Mouse (Mus musculus) left cerebral cortex, adult 2 months (tissue): ENCODE data around the gene Pygl. TPM values are rescaled to one million over a fixed set of nuclear protein-coding genes. Genes with fewer than 3 reads are reported as not detected.
A peak's percentile ranks its signal among the peaks of the same experiment; 100 is the strongest.
"Not testable (repeated sequence)": the region's sequence is repeated elsewhere in the genome, so short reads cannot be mapped to it uniquely, and the experiment has no call there.

ENCODE experiments used
- DNase-seq, 2 experiments: peaks; one replicate each; pipeline ENCODE4 v3.0.0; 2021 to 2022; ENCODE audit warnings: low spot score in 2 of 2, mixed read lengths in 1 of 2; ENCODE audit errors: extremely low spot score in 1 of 2
- H3K27ac ChIP-seq: fragments of 200-600 bp; 2 replicates; pipeline ENCODE4 v1.8.1; 2022
- H3K4me3 ChIP-seq: fragments of 200-600 bp; 2 replicates; pipeline ENCODE4 v1.8.1; 2022
- CTCF ChIP-seq: fragments of 200-600 bp; IDR thresholded peaks from 2 replicates; pipeline ENCODE4 v1.8.1; 2022; ENCODE audit warnings: antibody characterized with exemption, mild to moderate bottlenecking, moderate library complexity
- intact Hi-C: fragments of 180-260 bp; cut with DNase I; formaldehyde crosslinking; loops from one replicate; pipeline ENCODE4 v1.15.1; 2025
- total RNA-seq, 2 experiments: library from RNA; stranded (reverse); gene quantifications; 2 replicates each; pipeline ENCODE4 v1.2.3; 2021

The Pygl gene
- total RNA-seq, 2 experiments from 2014 or later: 3.6 to 3.8 TPM

GRCm38 (mm10) chr12:70145586-70145985, 85.7 kb downstream of the Pygl start:
- intact Hi-C loops: loop anchor here (5.0 kb wide), 3 partner anchors 33 to 158 kb away; partner anchors contain the start of genes Nin and Sav1
- Histone ChIP-seq H3K27ac (no peak overlapping the region), H3K4me3 (no peak overlapping the region)
- no peak for DNase-seq
- TF ChIP-seq CTCF: no peak

- peak; percentile 34 to 35 for DNase-seq
- intact Hi-C loops: loop anchor here (5.0 kb wide), 3 partner anchors 33 to 158 kb away; partner anchors contain the start of genes Nin and Sav1
- no peak overlapping the region for H3K27ac ChIP-seq
- H3K4me3 ChIP-seq: no peak overlapping the region
- peak; percentile 74 for TF ChIP-seq CTCF
Measured at GRCm38 (mm10) chr12:70144637-70145448, 86.4 kb downstream of the Pygl start.

GRCm38 (mm10) chr12:70144106-70144587, 87.1 kb downstream of the Pygl start:
- H3K4me3 ChIP-seq, intact Hi-C loops, DNase-seq, H3K27ac ChIP-seq: not testable (repeated sequence)

GRCm38 (mm10) chr12:70140993-70141576, 90.2 kb downstream of the Pygl start:
- intact Hi-C loops: no loop called here

More at GRCm38 (mm10) chr12:70140993-70141576, 90.2 kb downstream of the Pygl start:
- Histone ChIP-seq H3K4me3 (no peak overlapping the region), H3K27ac (no peak overlapping the region)
- no peak; the same call in 1 of the 2 replicates for TF ChIP-seq CTCF
- DNase-seq: no peak

Other genes with a start within 250 kb of the Pygl start
- 10 to 100 TPM; 17.4 to 19.5 TPM for gene Sav1, start 244.5 kb downstream of the Pygl start, total RNA-seq
- gene Nin, start 117.8 kb downstream of the Pygl start, total RNA-seq: 10 to 100 TPM; 67.4 to 82.6 TPM
- under 1 TPM; 0.14 to 0.37 TPM for gene Abhd12b, start 77.3 kb downstream of the Pygl start, total RNA-seq
- 100 to 1,000 TPM; 386 to 451 TPM for gene Trim9, start 116.1 kb upstream of the Pygl start, total RNA-seq
- 10 to 100 TPM; 29.0 to 31.5 TPM for gene Tmx1, start 221.6 kb upstream of the Pygl start, total RNA-seq